Mouse (Mus musculus) stomach, postnatal 0 days (tissue): ENCODE measurements around the gene Ankrd7. TPM values are rescaled to one million over a fixed set of nuclear protein-coding genes. Genes with fewer than 3 reads are reported as not detected.

Experiments used
- ATAC-seq: fragments of 200-750 bp; cut with Nextera tagmentation; 2 replicates; pipeline ENCODE4 v1.8.0; 2017; ENCODE audit not compliant: low FRiP score, low TSS enrichment
- DNase-seq: peaks from one replicate; pipeline ENCODE4 v3.0.0-alpha.2; 2016; ENCODE audit warnings: low spot score
- H3K27ac ChIP-seq: fragments of 300-500 bp; sonication (generic); replicated peaks from 2 replicates; pipeline ENCODE4 v1.5.1; 2014; ENCODE audit warnings: mild to moderate bottlenecking, control low read depth
- H3K27me3 ChIP-seq: fragments of 300-500 bp; sonication (generic); 2 replicates; pipeline ENCODE4 v1.6.1; 2014; ENCODE audit warnings: low read length; ENCODE audit not compliant: control insufficient read depth, insufficient read depth
- H3K36me3 ChIP-seq: fragments of 300-500 bp; sonication (generic); 2 replicates; pipeline ENCODE4 v1.6.1; 2014; ENCODE audit warnings: low read length, mixed read lengths; ENCODE audit not compliant: control insufficient read depth, insufficient read depth
- H3K4me1 ChIP-seq: fragments of 300-500 bp; sonication (generic); replicated peaks from 2 replicates; pipeline ENCODE4 v1.6.1; 2014; ENCODE audit warnings: antibody characterized with exemption; ENCODE audit not compliant: control insufficient read depth, insufficient read depth
- H3K4me2 ChIP-seq: fragments of 300-500 bp; sonication (generic); replicated peaks from 2 replicates; pipeline ENCODE4 v1.6.1; 2014; ENCODE audit warnings: low read depth, mild to moderate bottlenecking, control low read depth, moderate library complexity
- H3K4me3 ChIP-seq: fragments of 300-500 bp; sonication (generic); 2 replicates; pipeline ENCODE4 v1.5.1; 2014; ENCODE audit warnings: low read depth, low read length, control low read depth
- H3K9ac ChIP-seq: fragments of 300-500 bp; sonication (generic); 2 replicates; pipeline ENCODE4 v1.6.1; 2014; ENCODE audit warnings: mild to moderate bottlenecking, low read length, control low read depth, mixed read lengths
- H3K9me3 ChIP-seq: fragments of 300-500 bp; sonication (generic); 2 replicates; pipeline ENCODE4 v1.6.1; 2016; ENCODE audit warnings: low read length; ENCODE audit not compliant: control insufficient read depth
- CTCF ChIP-seq: IDR thresholded peaks from 2 replicates; pipeline ENCODE4 v1.5.1; 2016; ENCODE audit warnings: antibody characterized with exemption, low read depth, mild to moderate bottlenecking, moderate library complexity
- EP300 ChIP-seq: optimal IDR thresholded peaks from 2 replicates; pipeline ENCODE3; 2016; ENCODE audit warnings: antibody characterized with exemption
- WGBS: fragments of 180-500 bp; shearing (Covaris S2); extraction: QIAGEN DNeasy Blood & Tissue Kit; methylation state at CpG from one replicate; pipeline ENCODE4 v1.1.7; 2014; 5-methylcytosine and 5-hydroxymethylcytosine counted together
- polyA plus RNA-seq: library from polyadenylated mRNA; unstranded; fragments of >200 nt; fragmentation: Nextera tagmentation; extraction: Ambion mirVana; gene quantifications from 2 replicates; pipeline ENCODE4 v1.2.1, GENCODE M21; 2015

Ankrd7 gene
- polyA plus RNA-seq, 1 experiment from 2014 or later = not detected

DNA sequence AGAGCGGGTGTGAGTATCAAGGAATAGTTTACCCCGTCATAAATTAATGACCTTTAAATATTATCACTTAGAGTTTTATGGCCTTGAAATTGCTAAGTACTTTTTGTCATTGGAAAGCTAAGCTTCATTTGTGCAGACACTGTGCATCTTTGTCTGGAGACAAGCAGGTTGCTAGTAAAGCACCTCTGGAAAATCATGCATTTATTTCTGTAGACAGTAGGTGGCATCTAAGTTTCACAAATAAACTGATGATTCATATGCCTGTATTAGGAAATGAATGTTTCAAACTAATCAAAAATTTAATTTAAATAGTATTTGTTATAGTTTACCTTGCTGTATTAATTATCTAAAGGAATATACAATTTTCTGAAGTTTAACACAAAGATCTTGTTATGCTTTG lies 41.1 kb downstream of the Ankrd7 start:
- no peaks in the 10 kb centered on the region for H3K27me3 ChIP-seq
- ATAC-seq (no peak), DNase-seq (no peak)
- H3K9me3 ChIP-seq = no peaks in the 10 kb centered on the region
- no peak overlapping the region for H3K4me2 ChIP-seq
- no peak overlapping the region for H3K9ac ChIP-seq
- no peaks in the 10 kb centered on the region for H3K4me1 ChIP-seq
- H3K36me3 ChIP-seq = no peaks in the 10 kb centered on the region
- H3K27ac ChIP-seq = no peak overlapping the region
- H3K4me3 ChIP-seq = no peak overlapping the region
- TF ChIP-seq CTCF (peak; percentile 56), EP300 (no peak)
- WGBS = 76% methylated on average over 2 of the region's 2 CpGs

DNA sequence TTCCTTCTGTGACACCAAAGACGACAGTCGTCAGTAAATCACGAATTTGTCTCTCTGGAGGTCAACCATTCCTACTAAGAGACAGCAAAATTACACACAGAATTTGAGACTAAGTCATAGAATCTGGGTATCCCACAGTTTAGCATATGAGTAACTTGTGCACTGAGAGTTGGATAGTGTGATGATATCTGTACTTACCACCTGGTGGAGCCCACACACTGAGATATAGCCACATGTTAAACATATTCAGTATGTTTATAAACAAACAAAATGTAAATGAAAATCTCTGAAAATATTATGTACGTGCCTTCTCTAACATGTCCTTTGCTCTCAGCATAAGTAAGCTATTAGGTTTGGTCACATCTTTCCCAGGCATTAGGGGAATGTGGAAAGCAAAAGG lies 47.1 kb downstream of the Ankrd7 start:
- WGBS = 74% methylated on average over 4 of the region's 4 CpGs
- no peaks in the 10 kb centered on the region for H3K9me3 ChIP-seq
- no peak for DNase-seq

DNA sequence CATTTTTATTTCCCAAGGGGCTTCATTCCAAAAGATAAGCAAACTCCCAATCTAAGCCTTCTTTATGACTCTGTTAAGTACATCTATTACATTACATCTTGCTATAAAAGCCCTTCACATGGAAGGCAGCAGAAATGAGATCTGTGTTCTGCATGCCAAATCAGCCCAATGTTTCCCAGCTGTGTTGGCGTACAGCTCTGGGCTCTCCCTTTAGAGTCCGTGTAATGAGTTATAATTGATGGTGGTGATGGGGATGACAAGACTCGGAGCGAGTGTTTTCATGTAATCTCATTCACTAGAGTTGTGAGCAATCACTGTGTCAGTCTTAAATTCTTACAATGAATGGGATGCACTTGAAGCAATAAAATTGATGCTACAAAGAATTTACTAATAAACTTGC lies 49.9 kb downstream of the Ankrd7 start:
- ATAC-seq (no peak), DNase-seq (no peak)
- TF ChIP-seq CTCF (no peak), EP300 (no peak)

More for the DNA sequence above, 47.1 kb downstream of the Ankrd7 start:
- Histone ChIP-seq H3K9ac (no peak overlapping the region), H3K27me3 (no peaks in the 10 kb centered on the region), H3K4me3 (no peak overlapping the region), H3K4me2 (no peak overlapping the region), H3K27ac (no peak overlapping the region), H3K4me1 (no peaks in the 10 kb centered on the region), H3K36me3 (no peaks in the 10 kb centered on the region)
- TF ChIP-seq CTCF (peak; percentile 32; the same call in 1 of the 2 replicates), EP300 (no peak)
- ATAC-seq = no peak

DNA sequence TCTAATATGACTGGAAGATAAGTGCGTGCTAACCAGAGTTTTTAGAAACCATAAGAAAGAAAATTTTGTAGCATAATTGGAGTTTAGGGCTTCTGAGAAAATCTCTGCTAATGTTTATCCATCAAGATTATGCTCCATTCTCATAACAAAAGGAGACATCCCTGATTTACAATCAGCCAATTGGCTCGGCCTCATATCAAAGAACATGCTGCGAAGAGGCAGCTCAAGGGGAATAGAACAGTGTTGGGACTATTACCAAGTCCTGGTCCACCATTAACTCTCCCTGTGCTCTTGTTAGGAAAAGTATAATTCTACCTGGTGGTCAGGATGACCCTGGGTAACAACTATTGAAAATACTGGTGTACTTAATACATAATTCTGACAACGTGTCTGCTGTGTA lies 50.4 kb downstream of the Ankrd7 start:
- no peak for DNase-seq

More for the DNA sequence above, 49.9 kb downstream of the Ankrd7 start:
- no peak overlapping the region for H3K4me2 ChIP-seq
- H3K9ac ChIP-seq = no peak overlapping the region
- H3K27ac ChIP-seq = no peak overlapping the region
- no peak overlapping the region for H3K4me3 ChIP-seq
- no peaks in the 10 kb centered on the region for H3K36me3 ChIP-seq
- no peaks in the 10 kb centered on the region for H3K4me1 ChIP-seq
- H3K9me3 ChIP-seq = no peaks in the 10 kb centered on the region
- H3K27me3 ChIP-seq = no peaks in the 10 kb centered on the region
- 50% methylated on average over 4 of the region's 4 CpGs for WGBS

More for the DNA sequence above, 50.4 kb downstream of the Ankrd7 start:
- no peak for ATAC-seq
- Histone ChIP-seq H3K4me3 (no peak overlapping the region), H3K9ac (no peak overlapping the region), H3K4me2 (no peak overlapping the region), H3K4me1 (no peaks in the 10 kb centered on the region), H3K27me3 (no peaks in the 10 kb centered on the region), H3K27ac (no peak overlapping the region), H3K9me3 (no peaks in the 10 kb centered on the region), H3K36me3 (no peaks in the 10 kb centered on the region)
- 77% methylated on average over 4 of the region's 4 CpGs for WGBS
- TF ChIP-seq EP300 = no peak
- TF ChIP-seq CTCF = no peak

Other genes with a start within 250 kb of the Ankrd7 start
- gene Lsm8, start 17.7 kb upstream of the Ankrd7 start, polyA plus RNA-seq = 103 and 115 TPM in 2 replicates